Mouse (Mus musculus) intestine, embryonic 14.5 days (tissue): ENCODE measurements around the gene Myl12a. TPM values are rescaled to one million over a fixed set of nuclear protein-coding genes. Genes with fewer than 3 reads are reported as not detected.

Experiments
- ATAC-seq: fragments of 200-750 bp; cut with Nextera tagmentation; replicated peaks from 2 replicates; pipeline ENCODE4 v1.8.0; 2017; ENCODE audit warnings: low read depth, moderate number of reproducible peaks, moderate TSS enrichment, moderate library complexity; ENCODE audit not compliant: low FRiP score, low TSS enrichment
- DNase-seq: peaks from one replicate; pipeline ENCODE4 v3.0.0-alpha.2; 2018; ENCODE audit warnings: low spot score
- H3K27ac ChIP-seq: fragments of 300-500 bp; sonication (generic); 2 replicates; pipeline ENCODE4 v1.5.1; 2014; ENCODE audit warnings: low read depth, mild to moderate bottlenecking, control low read depth
- H3K27me3 ChIP-seq: fragments of 300-500 bp; sonication (generic); replicated peaks from 2 replicates; pipeline ENCODE4 v1.6.1; 2014; ENCODE audit warnings: low read length, control low read depth; ENCODE audit not compliant: control insufficient read depth, insufficient read depth
- H3K36me3 ChIP-seq: fragments of 300-500 bp; sonication (generic); 2 replicates; pipeline ENCODE4 v1.6.1; 2014; ENCODE audit warnings: low read length, control low read depth; ENCODE audit not compliant: control insufficient read depth, insufficient read depth
- H3K4me1 ChIP-seq: fragments of 300-500 bp; sonication (generic); replicated peaks from 2 replicates; pipeline ENCODE4 v1.6.1; 2014; ENCODE audit warnings: low read length, control low read depth, mixed read lengths; ENCODE audit not compliant: control insufficient read depth, insufficient read depth
- H3K4me2 ChIP-seq: fragments of 300-500 bp; sonication (generic); 2 replicates; pipeline ENCODE4 v1.6.1; 2014; ENCODE audit warnings: low read length
- H3K4me3 ChIP-seq: fragments of 300-500 bp; sonication (generic); 2 replicates; pipeline ENCODE4 v1.5.1; 2014; ENCODE audit warnings: low read depth, low read length, control low read depth, mixed read lengths
- H3K9ac ChIP-seq: fragments of 300-500 bp; sonication (generic); 2 replicates; pipeline ENCODE4 v1.6.1; 2014; ENCODE audit warnings: mild to moderate bottlenecking, low read length
- H3K9me3 ChIP-seq: fragments of 300-500 bp; sonication (generic); 2 replicates; pipeline ENCODE4 v1.6.1; 2016; ENCODE audit warnings: low read length, control low read depth; ENCODE audit not compliant: control insufficient read depth
- WGBS: fragments of 180-500 bp; shearing (Covaris S2); extraction: QIAGEN DNeasy Blood & Tissue Kit; methylation state at CpG from one replicate; pipeline ENCODE4 v1.1.7; 2014; 5-methylcytosine and 5-hydroxymethylcytosine counted together
- polyA plus RNA-seq: library from polyadenylated mRNA; unstranded; fragments of >200 nt; fragmentation: Nextera tagmentation; extraction: Ambion mirVana; gene quantifications from 2 replicates; pipeline ENCODE4 v1.2.1, GENCODE M21; 2014

Myl12a gene
- polyA plus RNA-seq, 1 experiment from 2014 or later, result 536 TPM

DNA sequence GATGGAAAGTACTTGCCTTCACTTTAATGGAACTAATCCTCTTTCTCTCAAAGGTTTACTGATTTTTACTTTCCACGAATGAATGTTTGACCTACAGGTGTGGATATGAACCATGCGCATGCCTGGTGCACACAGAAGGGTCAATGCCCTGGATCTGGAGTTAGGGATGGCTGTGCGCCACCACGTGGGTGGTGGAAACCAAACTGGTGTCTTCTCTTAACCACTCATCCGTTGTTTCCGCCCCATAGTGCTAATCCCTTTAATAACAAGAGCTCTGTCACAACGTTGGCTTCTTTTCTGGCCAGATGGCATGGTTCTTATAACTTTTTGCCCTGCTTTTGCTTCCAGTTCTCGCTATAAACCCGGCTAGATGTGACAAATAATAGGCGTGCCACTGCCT is 51.4 kb downstream of the Myl12a start:
- Histone ChIP-seq H3K4me1 (no peaks in the 10 kb centered on the region), H3K9ac (no peak overlapping the region), H3K4me3 (no peak overlapping the region), H3K27me3 (no peaks in the 10 kb centered on the region), H3K36me3 (no peaks in the 10 kb centered on the region), H3K9me3 (no peaks in the 10 kb centered on the region), H3K4me2 (no peak overlapping the region), H3K27ac (no peak overlapping the region)
- 79% methylated on average over 10 of the region's 10 CpGs for WGBS
- DNase-seq (no peak), ATAC-seq (no peak)

DNA sequence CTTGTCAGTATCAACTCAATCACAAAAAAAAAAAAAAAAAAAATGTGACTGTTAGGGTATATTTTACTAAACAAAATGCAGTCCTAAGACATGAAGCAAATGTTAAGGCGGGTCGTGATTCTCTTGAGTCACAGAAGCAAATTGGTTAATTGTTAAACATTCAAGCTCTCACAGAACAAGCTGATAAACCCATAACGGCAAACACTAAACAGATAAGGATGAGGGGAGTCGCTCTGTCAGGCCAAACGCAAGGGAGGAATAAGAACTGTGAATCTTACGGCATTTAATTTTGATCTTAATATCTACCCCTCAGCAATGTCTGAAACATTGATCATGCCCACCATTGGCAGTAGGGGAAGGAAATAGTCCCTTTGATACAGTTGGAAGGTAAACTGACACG is 53.5 kb downstream of the Myl12a start:
- Histone ChIP-seq H3K27me3 (no peaks in the 10 kb centered on the region), H3K36me3 (no peaks in the 10 kb centered on the region), H3K4me2 (no peak overlapping the region), H3K9me3 (no peaks in the 10 kb centered on the region), H3K27ac (no peak overlapping the region), H3K4me1 (no peaks in the 10 kb centered on the region), H3K4me3 (no peak overlapping the region), H3K9ac (no peak overlapping the region)
- ATAC-seq (no peak), DNase-seq (no peak)
- 66% methylated on average over 7 of the region's 7 CpGs for WGBS

DNA sequence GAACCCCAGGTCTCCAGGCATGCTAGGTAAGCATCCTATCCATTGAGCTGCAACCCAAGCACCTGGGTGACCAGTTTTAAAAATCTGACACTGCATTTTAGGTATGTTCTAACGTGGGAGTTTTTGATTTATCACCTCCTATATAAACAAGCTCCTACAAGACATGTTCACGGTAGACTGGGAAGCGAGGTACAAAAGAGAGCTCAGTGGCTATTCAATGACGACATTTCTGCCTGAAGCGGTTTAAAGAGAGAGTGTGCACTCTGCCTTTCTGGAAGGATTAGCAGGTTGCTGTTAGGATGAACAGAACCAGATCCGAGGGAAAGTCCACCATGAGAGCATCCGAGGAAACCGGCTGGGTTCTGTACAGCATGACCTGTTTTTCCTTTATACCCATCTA is 54.0 kb downstream of the Myl12a start:
- H3K4me1 ChIP-seq, result no peaks in the 10 kb centered on the region
- no peaks in the 10 kb centered on the region for H3K36me3 ChIP-seq
- DNase-seq (no peak), ATAC-seq (no peak)
- H3K9ac ChIP-seq, result no peak overlapping the region
- H3K27ac ChIP-seq, result no peak overlapping the region
- 48% methylated on average over 8 of the region's 8 CpGs for WGBS
- H3K27me3 ChIP-seq, result no peaks in the 10 kb centered on the region
- H3K4me3 ChIP-seq, result no peak overlapping the region
- H3K9me3 ChIP-seq, result no peaks in the 10 kb centered on the region
- no peak overlapping the region for H3K4me2 ChIP-seq

DNA sequence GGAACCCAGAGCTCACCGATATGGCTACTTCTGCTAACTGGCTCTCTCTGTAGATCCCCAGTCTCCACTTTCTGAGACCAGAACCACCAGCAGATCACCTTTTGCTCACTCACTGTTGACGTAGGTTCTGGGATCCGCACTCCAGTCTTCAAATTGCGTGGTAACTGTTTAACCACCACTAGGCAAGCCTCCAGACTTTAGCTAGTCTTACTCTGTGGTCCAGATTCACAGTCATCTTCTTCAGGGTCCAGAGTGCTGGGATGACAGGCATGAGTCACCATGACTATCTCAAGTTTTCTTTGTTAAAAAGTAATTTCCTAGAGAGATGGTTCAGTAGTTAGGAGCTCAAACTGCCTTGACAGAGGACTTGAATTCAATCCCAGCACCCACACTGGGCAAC is 58.9 kb downstream of the Myl12a start:
- Histone ChIP-seq H3K9ac (no peak overlapping the region), H3K27ac (no peak overlapping the region), H3K4me2 (no peak overlapping the region), H3K4me3 (no peak overlapping the region), H3K27me3 (no peaks in the 10 kb centered on the region), H3K36me3 (no peaks in the 10 kb centered on the region), H3K9me3 (no peaks in the 10 kb centered on the region), H3K4me1 (no peaks in the 10 kb centered on the region)
- no peak for DNase-seq
- ATAC-seq, result no peak
- 94% methylated on average over 4 of the region's 4 CpGs for WGBS

Other genes with a start within 250 kb of the Myl12a start
- 56.1 and 58.4 TPM in 2 replicates for gene Tgif1, start 149.3 kb downstream of the Myl12a start, polyA plus RNA-seq
- gene Myom1, start 245 bp downstream of the Myl12a start, polyA plus RNA-seq, result 18.5 and 20.1 TPM in 2 replicates
- gene Lpin2, start 179.7 kb upstream of the Myl12a start, polyA plus RNA-seq, result 27.3 and 31.9 TPM in 2 replicates